Mouse (Mus musculus) liver, embryonic 14.5 days (tissue): ENCODE measurements around the gene Rab25. TPM values are rescaled to one million over a fixed set of nuclear protein-coding genes. Genes with fewer than 3 reads are reported as not detected.

Experiments
- ATAC-seq: fragments of 200-750 bp; cut with Nextera tagmentation; 2 replicates; pipeline ENCODE4 v1.8.0; 2017; ENCODE audit warnings: moderate number of reproducible peaks, mild to moderate bottlenecking, moderate library complexity; ENCODE audit not compliant: insufficient read depth
- DNase-seq, 3 experiments: peaks; one replicate each; pipeline ENCODE4 v3.0.0-alpha.2; 2012 to 2013; ENCODE audit warnings: low read depth in 3 of 3, low spot score in 3 of 3
- H3K27ac ChIP-seq: fragments of 300-500 bp; sonication (generic); 2 replicates; pipeline ENCODE4 v1.5.1; 2014; ENCODE audit warnings: moderate library complexity, mild to moderate bottlenecking, control low read depth, inconsistent platforms
- H3K27me3 ChIP-seq: fragments of 300-500 bp; sonication (generic); 2 replicates; pipeline ENCODE4 v1.6.1; 2014; ENCODE audit warnings: mild to moderate bottlenecking, low read length, moderate library complexity; ENCODE audit not compliant: control insufficient read depth, insufficient read depth
- H3K36me3 ChIP-seq: fragments of 300-500 bp; sonication (generic); replicated peaks from 2 replicates; pipeline ENCODE4 v1.6.1; 2014; ENCODE audit warnings: low read depth; ENCODE audit not compliant: control insufficient read depth, insufficient read depth
- H3K4me1 ChIP-seq, 2 experiments: fragments of 200-500 bp in 1 of 2; fragments of 300-500 bp in 1 of 2; sonication (generic) in 1 of 2; replicated peaks; 2 replicates each; pipeline ENCODE4 v1.6.1; 2012 to 2014; ENCODE audit warnings: antibody characterized with exemption in 1 of 2, inconsistent platforms in 1 of 2, low read length in 1 of 2; ENCODE audit not compliant: control insufficient read depth in 2 of 2, insufficient read depth in 2 of 2
- H3K4me2 ChIP-seq: fragments of 300-500 bp; sonication (generic); 2 replicates; pipeline ENCODE4 v1.6.1; 2014; ENCODE audit warnings: low read depth, mild to moderate bottlenecking, control low read depth, moderate library complexity
- H3K4me3 ChIP-seq, 2 experiments: fragments of 200-500 bp in 1 of 2; fragments of 300-500 bp in 1 of 2; sonication (generic) in 1 of 2; 2 replicates each; pipeline ENCODE4 v1.5.1; 2012 to 2014; ENCODE audit warnings: low read depth in 2 of 2, low read length in 2 of 2, mild to moderate bottlenecking in 2 of 2, control low read depth in 1 of 2, inconsistent platforms in 1 of 2, moderate library complexity in 1 of 2; ENCODE audit not compliant: insufficient read depth in 1 of 2
- H3K9ac ChIP-seq: fragments of 300-500 bp; sonication (generic); replicated peaks from 2 replicates; pipeline ENCODE4 v1.6.1; 2014; ENCODE audit warnings: mild to moderate bottlenecking, control low read depth, moderate library complexity
- H3K9me3 ChIP-seq: fragments of 300-500 bp; sonication (generic); 2 replicates; pipeline ENCODE4 v1.6.1; 2016; ENCODE audit warnings: low read length, mixed read lengths; ENCODE audit not compliant: control insufficient read depth
- CTCF ChIP-seq: IDR thresholded peaks from 2 replicates; pipeline ENCODE4 v1.5.1; 2016; ENCODE audit warnings: antibody characterized with exemption, low read depth, control low read depth
- EP300 ChIP-seq: IDR thresholded peaks from 2 replicates; pipeline ENCODE4 v1.6.1; 2016; ENCODE audit warnings: antibody characterized with exemption, low read depth
- WGBS: fragments of 180-500 bp; shearing (Covaris S2); extraction: QIAGEN DNeasy Blood & Tissue Kit; methylation state at CpG from one replicate; pipeline ENCODE4 v1.1.7; 2014; ENCODE audit not compliant: insufficient replicate concordance; 5-methylcytosine and 5-hydroxymethylcytosine counted together
- polyA plus RNA-seq, 2 experiments: library from polyadenylated mRNA; depleted of rRNA in 1 of 2; stranded (reverse) in 1 of 2; unstranded in 1 of 2; fragments of >200 nt; fragmentation: Nextera tagmentation in 1 of 2; extraction: Ambion mirVana in 1 of 2; gene quantifications; 2 replicates each; pipeline versions ENCODE4 v1.2.1 to v1.2.3; 2012 to 2014

Rab25 gene
- polyA plus RNA-seq, 2 experiments = 0.25 to 0.52 TPM

DNA sequence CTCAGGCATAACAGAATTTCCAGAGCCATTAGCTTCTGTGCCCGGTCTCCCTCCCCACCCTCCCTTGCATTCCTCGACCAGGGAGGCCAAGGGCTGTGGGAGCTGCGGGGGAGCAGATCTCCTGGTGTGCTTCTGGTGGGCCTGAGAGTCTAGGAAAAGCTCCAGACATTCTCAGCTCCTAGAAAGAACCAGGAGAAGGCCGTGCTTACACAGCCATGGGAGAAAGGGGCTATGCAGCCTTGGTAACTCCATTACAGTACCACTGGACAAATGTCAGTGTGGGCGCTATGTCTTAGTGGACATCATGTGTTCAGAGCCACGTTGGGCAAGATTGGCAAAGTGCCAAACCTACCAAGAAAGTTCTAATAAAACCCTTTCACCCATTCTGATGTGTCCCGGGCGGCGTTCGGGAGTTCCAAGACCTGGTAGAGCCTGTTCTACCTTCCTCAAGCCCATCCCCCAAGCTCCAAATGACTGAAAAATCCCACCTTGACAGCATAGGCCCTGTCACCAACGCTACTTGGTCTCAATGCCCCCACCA is 46.0 kb downstream of the Rab25 start:
- Histone ChIP-seq H3K4me2 (peak overlapping the region; percentile 77), H3K27me3 (no peaks in the 10 kb centered on the region), H3K4me1 (peaks cover 38 to 39% of the 10 kb centered on the region in 2 experiments), H3K9me3 (no peaks in the 10 kb centered on the region), H3K9ac (peak overlapping the region; percentile 94), H3K4me3 (peak overlapping the region; percentile 67 to 92), H3K36me3 (peaks cover 24% of the 10 kb centered on the region), H3K27ac (peak overlapping the region; percentile 83)
- no peak for DNase-seq
- TF ChIP-seq CTCF (no peak), EP300 (no peak)
- 24% methylated on average over 11 of the region's 11 CpGs for WGBS
- ATAC-seq = peak; percentile 8; the same call in 1 of the 2 replicates

DNA sequence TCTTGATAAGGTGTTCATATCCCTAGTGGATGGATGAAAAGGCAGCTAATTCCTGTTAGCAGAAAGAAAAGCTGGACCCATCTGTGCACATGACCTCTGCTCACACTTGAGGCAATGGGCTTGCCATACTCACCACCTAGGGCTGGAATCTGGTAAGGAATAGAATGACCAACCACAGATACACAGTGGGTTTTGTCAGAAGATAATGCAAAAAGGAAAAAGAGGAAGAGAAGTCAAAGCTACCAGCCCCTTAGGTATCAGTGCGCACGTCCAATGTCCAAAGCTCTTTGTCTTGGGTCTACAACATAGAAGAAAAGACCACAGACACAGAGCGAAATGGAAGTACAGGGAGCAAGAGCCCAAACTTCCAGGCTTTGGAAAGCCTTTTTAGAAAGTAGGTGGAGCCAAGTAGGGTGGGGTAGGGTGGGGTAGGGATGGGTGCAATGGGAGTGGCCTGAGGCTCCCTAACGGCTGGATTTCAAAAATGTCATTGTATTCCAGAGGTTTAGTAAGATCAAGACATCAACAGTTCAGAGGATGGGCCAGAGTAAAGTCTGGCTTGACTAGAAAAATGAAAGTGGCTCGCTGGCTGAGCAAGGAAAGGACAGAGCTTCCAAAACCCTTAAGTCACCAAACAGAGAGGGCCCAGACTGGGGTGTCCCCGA is 46.6 kb downstream of the Rab25 start:
- Histone ChIP-seq H3K9me3 (no peaks in the 10 kb centered on the region), H3K4me2 (peak overlapping the region; percentile 77), H3K9ac (peak overlapping the region; percentile 94), H3K4me3 (peak overlapping the region; percentile 67 to 92), H3K4me1 (peaks cover 42% of the 10 kb centered on the region in 2 experiments), H3K27ac (peak overlapping the region; percentile 83), H3K27me3 (no peaks in the 10 kb centered on the region), H3K36me3 (peaks cover 24% of the 10 kb centered on the region)
- DNase-seq (no peak), ATAC-seq (peak; percentile 44)
- WGBS = 21% methylated on average over 6 of the region's 6 CpGs
- TF ChIP-seq CTCF = no peak
- no peak for TF ChIP-seq EP300

DNA sequence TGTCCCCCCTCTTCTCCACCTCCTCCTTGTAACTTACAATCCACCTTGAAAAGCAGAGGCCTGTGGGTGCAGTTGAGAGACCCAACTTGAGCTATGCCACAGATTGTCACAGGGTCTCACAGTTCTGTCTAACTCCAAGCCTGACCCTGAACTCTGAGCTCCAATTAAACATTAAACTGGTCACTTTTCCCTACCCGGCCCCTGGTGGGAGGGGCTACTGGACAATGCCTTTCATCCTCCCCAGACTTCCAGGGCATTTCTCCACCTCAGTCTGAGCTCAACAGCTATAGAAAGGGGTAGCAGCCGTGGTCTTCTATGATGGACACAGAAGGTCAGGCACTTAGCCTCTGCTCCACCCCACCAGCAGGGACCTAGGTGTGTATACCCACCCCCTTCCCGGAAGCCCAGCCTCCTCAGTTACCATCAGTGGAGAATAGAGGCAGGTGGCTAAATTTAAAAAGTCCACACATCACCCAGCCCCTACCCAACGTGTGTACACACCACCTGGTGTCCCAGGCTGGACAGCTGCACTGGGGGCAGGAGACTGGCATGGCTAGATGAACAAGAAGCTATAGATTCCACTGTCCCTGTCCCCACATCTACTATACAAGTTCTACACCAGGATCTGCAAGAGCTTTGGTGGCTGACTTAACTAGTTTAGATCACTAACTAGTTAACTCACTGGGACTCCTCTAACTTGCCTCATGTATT is 47.3 kb downstream of the Rab25 start:
- no peaks in the 10 kb centered on the region for H3K9me3 ChIP-seq
- H3K36me3 ChIP-seq = peaks cover 29% of the 10 kb centered on the region
- no peak for DNase-seq
- 45% methylated on average over 4 of the region's 4 CpGs for WGBS
- TF ChIP-seq EP300 (no peak), CTCF (no peak)
- peak overlapping the region; percentile 77 for H3K4me2 ChIP-seq
- H3K27ac ChIP-seq = peak overlapping the region; percentile 83
- H3K4me3 ChIP-seq = peak overlapping the region; percentile 67 to 92
- H3K27me3 ChIP-seq = no peaks in the 10 kb centered on the region
- ATAC-seq = no peak
- peak overlapping the region; percentile 94 for H3K9ac ChIP-seq
- peaks cover 49% of the 10 kb centered on the region in 2 experiments for H3K4me1 ChIP-seq

GRCm38 (mm10) chr3:88500087-88500486 is 48.0 kb downstream of the Rab25 start:
- Histone ChIP-seq H3K36me3 (peaks cover 32% of the 10 kb centered on the region), H3K9me3 (no peaks in the 10 kb centered on the region), H3K27ac (peak overlapping the region; percentile 83), H3K4me2 (peak overlapping the region; percentile 77), H3K4me1 (peaks cover 56% of the 10 kb centered on the region in 2 experiments), H3K4me3 (peak overlapping the region; percentile 67 to 92), H3K27me3 (no peaks in the 10 kb centered on the region), H3K9ac (peak overlapping the region; percentile 94)
- ATAC-seq (no peak), DNase-seq (no peak)
- TF ChIP-seq CTCF (peak; percentile 40; the same call in 1 of the 2 replicates), EP300 (no peak)
- WGBS = 41% methylated on average over 7 of the region's 7 CpGs

DNA sequence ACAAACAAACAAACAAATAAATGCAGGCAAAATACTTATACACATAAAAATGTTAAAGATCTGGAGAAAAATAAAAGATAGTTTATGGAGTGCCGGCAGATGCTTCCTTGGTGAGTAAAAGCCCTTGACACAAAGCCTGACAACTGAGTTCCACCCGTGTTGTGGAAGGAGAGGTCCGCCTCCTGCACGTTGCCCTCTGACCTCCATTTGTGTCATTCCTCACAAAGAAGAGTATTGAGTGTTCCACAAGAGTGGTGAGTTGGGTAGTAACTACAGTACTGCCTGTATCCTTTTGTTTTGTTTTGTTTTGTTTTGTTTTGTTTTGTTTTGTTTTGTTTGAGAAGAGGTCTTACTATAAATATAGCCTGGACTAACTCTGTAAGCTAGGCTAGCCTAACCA is 48.5 kb downstream of the Rab25 start:
- no peak for ATAC-seq

More for the DNA sequence above, 48.5 kb downstream of the Rab25 start:
- H3K4me2 ChIP-seq = peak overlapping the region; percentile 77
- TF ChIP-seq EP300 (no peak), CTCF (no peak)
- no peaks in the 10 kb centered on the region for H3K9me3 ChIP-seq
- 75% methylated on average over 4 of the region's 4 CpGs for WGBS
- peak overlapping the region; percentile 83 for H3K27ac ChIP-seq
- H3K4me3 ChIP-seq = no peak overlapping the region
- peaks cover 32% of the 10 kb centered on the region for H3K36me3 ChIP-seq
- no peak for DNase-seq
- H3K27me3 ChIP-seq = no peaks in the 10 kb centered on the region
- peaks cover 61% of the 10 kb centered on the region in 2 experiments for H3K4me1 ChIP-seq
- H3K9ac ChIP-seq = no peak overlapping the region; the same call in 1 of the 2 replicates
